Mouse (Mus musculus) gastrocnemius, adult 2 months (tissue): ENCODE data around the gene Rhox2c. TPM values are rescaled to one million over a fixed set of nuclear protein-coding genes. Genes with fewer than 3 reads are reported as not detected.
"Not testable (repeated sequence)": the region's sequence is repeated elsewhere in the genome, so short reads cannot be mapped to it uniquely, and the experiment has no call there.

Source experiments
- DNase-seq: peaks from one replicate; pipeline ENCODE4 v3.0.0; 2022
- H3K27ac ChIP-seq: fragments of 200-600 bp; 2 replicates; pipeline ENCODE4 v1.8.1; 2022; ENCODE audit warnings: mild to moderate bottlenecking
- H3K4me3 ChIP-seq: fragments of 200-600 bp; 2 replicates; pipeline ENCODE4 v1.8.1; 2022; ENCODE audit warnings: mild to moderate bottlenecking, moderate library complexity
- intact Hi-C: fragments of 180-260 bp; cut with DNase I; formaldehyde crosslinking; loops from one replicate; pipeline ENCODE4 v1.15.1; 2025
- long read RNA-seq, 2 experiments: library from polyadenylated mRNA; stranded (forward); transcript quantifications; one replicate each; pipeline ENCODE4 v2.0.0; 2021
- total RNA-seq, 2 experiments: library from RNA; stranded (reverse); gene quantifications; 2 replicates each; pipeline ENCODE4 v1.2.3; 2021

The Rhox2c gene
- not detected for total RNA-seq
- long read RNA-seq, experiment 1 = 0 reads
- long read RNA-seq, experiment 2 = 0 reads

GRCm38 (mm10) chrX:37453380-37453779, at the start of gene Rhox2c:
Gene Rhox2c, plus strand, starts transcription at chrX:37453680.
- intact Hi-C loops, H3K27ac ChIP-seq, H3K4me3 ChIP-seq, DNase-seq: not testable (repeated sequence)

DNA sequence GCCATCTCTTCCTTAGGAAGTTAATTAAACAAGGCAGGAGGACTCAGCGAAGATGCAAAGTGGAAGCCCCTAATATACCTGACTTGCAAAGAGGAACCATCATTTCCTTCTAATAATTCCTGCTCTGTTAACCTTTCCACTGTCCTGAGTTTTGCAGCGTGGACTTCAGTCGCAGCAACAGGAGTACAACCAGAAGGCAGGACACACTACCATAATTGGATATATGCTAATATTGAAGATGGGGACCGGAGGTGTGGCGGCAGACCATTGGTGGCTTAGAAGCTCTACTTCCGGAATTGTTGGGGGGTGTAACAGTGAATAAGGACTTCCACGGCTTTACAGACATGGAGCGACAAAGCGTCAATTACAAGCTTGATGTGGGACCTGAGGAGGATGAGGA, 41.7 kb upstream of the Rhox2c start, which contains the start of gene Rhox2b:
Rhox2b (plus strand) TSS at position 301 of the 400 bp plus-strand sequence.
- H3K4me3 ChIP-seq, H3K27ac ChIP-seq, intact Hi-C loops, DNase-seq: not testable (repeated sequence)

DNA sequence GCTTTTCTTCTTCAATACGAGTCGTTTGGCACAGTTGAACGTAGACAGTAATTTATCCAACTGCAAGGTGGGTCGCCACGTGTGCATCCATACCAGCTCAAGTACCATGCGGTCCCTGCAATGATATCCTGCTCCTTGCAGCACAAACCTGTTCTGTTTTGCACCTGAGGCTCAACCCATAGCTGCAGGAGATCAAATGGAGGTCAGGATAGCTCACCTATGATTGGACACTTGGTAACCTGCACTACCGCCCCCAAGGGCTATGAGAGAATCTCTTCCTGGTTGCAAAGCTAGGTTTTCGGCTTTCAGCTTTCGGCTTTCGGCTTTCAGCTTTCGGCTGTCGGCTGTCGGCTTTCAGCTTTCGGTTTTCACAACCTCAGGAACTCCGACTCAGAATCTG, 21.3 kb upstream of the Rhox2c start, which contains the start of gene Rhox4b:
Rhox4b (plus strand) TSS at position 301 of the 400 bp plus-strand sequence.
- DNase-seq, intact Hi-C loops, H3K4me3 ChIP-seq, H3K27ac ChIP-seq: not testable (repeated sequence)

DNA sequence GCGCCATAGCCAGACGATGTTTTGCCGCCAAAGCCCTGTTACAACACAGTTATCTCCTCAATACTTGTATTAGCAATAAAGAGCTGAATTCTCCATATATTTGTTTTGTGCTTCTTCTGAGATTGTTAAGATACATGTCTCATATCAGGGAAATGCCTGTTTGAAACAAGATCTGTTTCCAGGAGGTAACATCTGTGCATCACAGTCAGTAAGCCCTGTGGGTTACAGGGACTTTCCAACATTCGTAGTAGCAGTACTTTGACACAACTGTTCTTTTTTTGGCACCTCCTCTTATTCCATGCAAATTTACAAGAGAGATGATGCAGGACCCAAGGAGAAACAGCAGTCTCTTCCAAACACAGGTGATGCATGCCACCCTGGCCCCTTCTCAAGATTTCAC, 4.8 kb downstream of the Rhox2c start, which contains the start of gene Rhox3c:
Rhox3c (plus strand) TSS at position 301 of the 400 bp plus-strand sequence.
- intact Hi-C loops, DNase-seq, H3K27ac ChIP-seq: not testable (repeated sequence)

GRCm38 (mm10) chrX:37480037-37480436, 26.6 kb downstream of the Rhox2c start, which contains the start of gene Rhox4c:
Gene Rhox4c, plus strand, starts transcription at chrX:37480337.
- H3K27ac ChIP-seq, H3K4me3 ChIP-seq, DNase-seq, intact Hi-C loops: not testable (repeated sequence)

More for the DNA sequence above, 4.8 kb downstream of the Rhox2c start, which contains the start of gene Rhox3c:
- H3K4me3 ChIP-seq = not testable (repeated sequence)

DNA sequence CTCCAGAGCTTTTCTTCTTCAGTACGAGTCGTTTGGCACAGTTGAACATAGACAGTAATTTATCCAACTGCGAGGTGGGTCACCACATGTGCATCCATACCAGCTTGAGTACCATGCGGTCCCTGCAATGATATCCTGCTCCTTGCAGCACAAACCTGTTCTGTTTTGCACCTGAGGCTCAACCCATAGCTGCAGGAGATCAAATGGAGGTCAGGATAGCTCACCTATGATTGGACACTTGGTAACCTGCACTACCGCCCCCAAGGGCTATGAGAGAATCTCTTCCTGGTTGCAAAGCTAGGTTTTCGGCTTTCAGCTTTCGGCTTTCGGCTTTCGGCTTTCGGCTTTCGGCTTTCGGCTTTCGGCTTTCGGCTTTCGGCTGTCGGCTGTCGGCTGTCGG, 60.6 kb downstream of the Rhox2c start, which contains the start of gene Rhox4d:
Rhox4d (plus strand) TSS at position 301 of the 400 bp plus-strand sequence.
- DNase-seq, intact Hi-C loops, H3K27ac ChIP-seq, H3K4me3 ChIP-seq: not testable (repeated sequence)

Other genes with a start within 250 kb of the Rhox2c start
- gene Gm9, start 242.6 kb upstream of the Rhox2c start, total RNA-seq = not detected
- not detected for gene Rhox1, start 231.4 kb upstream of the Rhox2c start, total RNA-seq
- not detected for gene Rhox2a, start 208.7 kb upstream of the Rhox2c start, total RNA-seq
- not detected for gene Rhox3a, start 203.8 kb upstream of the Rhox2c start, total RNA-seq
- gene Rhox4a, start 188.3 kb upstream of the Rhox2c start, total RNA-seq = not detected
- not detected for gene Rhox3a2, start 73.7 kb upstream of the Rhox2c start, total RNA-seq
- not detected for gene Rhox4a2, start 62.8 kb upstream of the Rhox2c start, total RNA-seq
- not detected for gene Rhox2b, start 41.6 kb upstream of the Rhox2c start, total RNA-seq
- not detected for gene Rhox4b, start 21.2 kb upstream of the Rhox2c start, total RNA-seq
- gene Rhox3c, start 4.9 kb downstream of the Rhox2c start, total RNA-seq = not detected
- not detected for gene Rhox4c, start 26.7 kb downstream of the Rhox2c start, total RNA-seq
- not detected for gene Rhox2d, start 39.7 kb downstream of the Rhox2c start, total RNA-seq
- gene Rhox4d, start 60.7 kb downstream of the Rhox2c start, total RNA-seq = not detected
- gene Rhox2e, start 76.8 kb downstream of the Rhox2c start, total RNA-seq = not detected
- gene Rhox3e, start 88.3 kb downstream of the Rhox2c start, total RNA-seq = not detected
- gene Rhox4e, start 103.7 kb downstream of the Rhox2c start, total RNA-seq = not detected
- gene Rhox2f, start 117.7 kb downstream of the Rhox2c start, total RNA-seq = not detected
- gene Rhox3f, start 127.3 kb downstream of the Rhox2c start, total RNA-seq = not detected
- not detected for gene Rhox4f, start 154.0 kb downstream of the Rhox2c start, total RNA-seq
- not detected for gene Rhox3g, start 174.9 kb downstream of the Rhox2c start, total RNA-seq
- gene Rhox2g, start 189.8 kb downstream of the Rhox2c start, total RNA-seq = not detected
- not detected for gene Rhox4g, start 197.6 kb downstream of the Rhox2c start, total RNA-seq
- not detected for gene Rhox3h, start 215.1 kb downstream of the Rhox2c start, total RNA-seq
- gene Rhox2h, start 219.6 kb downstream of the Rhox2c start, total RNA-seq = not detected